Mouse (Mus musculus) gastrocnemius, adult 18-20 months (tissue): Measurements from ENCODE around the gene Atp6v1b1. TPM values are rescaled to one million over a fixed set of nuclear protein-coding genes. Genes with fewer than 3 reads are reported as not detected.
A peak's percentile ranks its signal among the peaks of the same experiment; 100 is the strongest.
"Not testable (repeated sequence)": the region's sequence is repeated elsewhere in the genome, so short reads cannot be mapped to it uniquely, and the experiment has no call there.

ENCODE experiments used
- DNase-seq: peaks from one replicate; pipeline ENCODE4 v3.0.0; 2021; ENCODE audit warnings: low spot score
- total RNA-seq, 2 experiments: library from RNA; stranded (reverse); gene quantifications; 2 replicates each; pipeline ENCODE4 v1.2.3; 2021

Gene Atp6v1b1
- total RNA-seq, 2 experiments from 2014 or later: not detected

DNA sequence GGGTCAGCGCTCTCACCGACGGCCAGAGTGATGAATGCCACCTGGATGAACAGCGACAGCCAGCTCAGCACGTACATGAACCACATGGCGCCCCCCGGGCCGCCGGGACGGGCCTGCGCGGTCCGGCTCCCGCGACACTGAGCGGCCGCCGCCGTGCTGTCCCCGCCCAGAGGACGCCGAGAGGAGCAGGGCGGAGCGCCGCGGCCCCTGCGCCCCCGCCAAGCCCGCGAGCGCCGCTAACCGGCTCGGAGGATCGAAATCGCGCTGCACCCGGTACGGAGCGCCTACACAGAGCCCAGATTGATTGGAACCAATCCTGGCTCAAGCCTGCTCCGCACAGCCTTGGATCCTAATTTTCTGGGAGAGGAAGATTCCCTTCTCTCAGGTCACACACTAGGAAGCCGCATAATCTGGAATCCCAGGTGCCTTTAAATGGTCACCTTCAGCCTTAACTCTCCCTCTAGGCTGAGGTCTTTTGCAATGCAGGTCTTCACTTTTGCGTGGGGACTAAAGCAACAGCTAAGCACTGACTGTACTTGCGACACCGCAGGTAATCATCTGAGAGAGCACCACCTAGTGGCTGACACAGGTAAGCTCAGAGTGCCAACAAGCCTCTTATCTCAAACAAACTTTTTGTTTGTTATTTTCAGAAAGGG lies 33.0 kb downstream of the Atp6v1b1 start, which contains the start of gene Tex261:
Tex261 (minus strand) TSS at position 176 of the 656 bp plus-strand sequence.
- DNase-seq: peak; percentile 91

DNA sequence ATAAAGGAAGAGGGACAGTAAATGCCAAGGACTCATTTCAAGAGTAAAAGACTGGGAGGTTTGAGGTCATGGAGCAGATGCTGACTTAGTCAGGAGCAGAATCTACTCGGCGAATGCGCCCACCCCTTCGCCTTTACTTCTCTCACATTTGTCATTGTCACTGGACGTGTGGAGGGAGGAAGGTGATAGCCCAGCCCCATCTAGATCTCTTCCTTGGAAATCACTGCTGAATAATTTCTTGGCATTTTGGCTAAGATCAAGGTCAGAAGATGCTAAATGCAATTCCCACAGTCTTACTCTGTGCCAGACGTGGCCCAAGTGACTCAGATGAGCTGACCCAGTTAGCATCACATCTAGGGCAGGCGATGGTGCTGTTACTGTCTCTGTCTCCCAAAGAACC lies 35.5 kb downstream of the Atp6v1b1 start:
- DNase-seq: no peak

DNA sequence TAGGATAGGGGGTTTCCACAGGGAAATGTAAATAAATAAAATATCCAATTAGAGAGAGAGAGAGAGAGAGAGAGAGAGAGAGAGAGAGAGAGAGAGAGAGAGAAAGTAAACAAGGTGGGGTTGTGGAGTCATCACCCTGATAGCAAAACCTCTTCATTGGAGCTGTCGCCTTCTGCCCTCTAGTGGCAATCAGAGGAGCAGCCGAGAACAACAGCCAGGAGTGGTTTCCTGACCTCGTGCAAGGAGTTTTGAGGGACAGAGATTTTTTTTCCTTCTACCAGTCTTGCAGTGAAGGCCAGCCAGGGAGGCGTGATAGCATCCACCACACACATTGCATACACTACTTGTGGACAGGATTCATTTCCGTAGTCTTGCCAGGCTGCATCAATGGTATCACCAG lies 36.2 kb downstream of the Atp6v1b1 start:
- peak; percentile 67 for DNase-seq

DNA sequence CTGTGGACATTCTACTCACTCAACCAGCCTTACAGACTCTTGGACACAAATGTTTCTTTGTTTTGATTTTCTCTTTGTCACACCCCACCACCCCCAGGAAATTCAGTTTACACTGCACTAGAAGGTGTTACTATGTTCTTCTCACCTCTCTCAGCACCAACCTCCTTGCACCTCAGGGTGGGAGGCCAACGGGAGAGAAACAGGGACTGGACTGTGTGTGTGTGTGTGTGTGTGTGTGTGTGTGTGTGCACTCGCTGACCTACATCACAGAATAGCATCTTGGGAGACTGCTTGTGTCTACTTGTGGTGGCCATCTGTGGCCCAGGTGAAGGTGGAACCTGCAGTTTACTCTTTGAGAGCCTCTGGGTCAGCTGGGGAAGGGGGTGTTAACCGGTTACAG lies 43.6 kb downstream of the Atp6v1b1 start:
- no peak for DNase-seq

DNA sequence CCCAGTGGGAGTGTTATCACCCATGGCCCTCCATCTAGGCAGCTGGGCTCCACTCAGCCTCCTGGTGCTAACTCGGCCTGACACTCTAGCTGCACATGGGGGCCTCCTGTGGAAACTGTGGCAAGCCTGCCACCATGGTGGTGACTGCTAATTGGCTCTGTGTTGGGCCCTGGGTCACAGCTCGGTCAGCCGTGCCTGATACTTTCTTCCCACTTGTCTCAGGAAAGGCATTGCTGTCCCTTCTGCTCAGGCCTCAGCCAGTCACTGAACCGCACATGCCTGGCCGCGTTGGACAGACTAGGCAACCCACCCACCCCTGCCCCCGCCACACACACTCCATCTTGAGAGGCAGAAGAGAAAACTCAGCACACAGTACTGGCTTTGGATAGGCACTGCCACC lies 45.8 kb downstream of the Atp6v1b1 start:
- no peak for DNase-seq

DNA sequence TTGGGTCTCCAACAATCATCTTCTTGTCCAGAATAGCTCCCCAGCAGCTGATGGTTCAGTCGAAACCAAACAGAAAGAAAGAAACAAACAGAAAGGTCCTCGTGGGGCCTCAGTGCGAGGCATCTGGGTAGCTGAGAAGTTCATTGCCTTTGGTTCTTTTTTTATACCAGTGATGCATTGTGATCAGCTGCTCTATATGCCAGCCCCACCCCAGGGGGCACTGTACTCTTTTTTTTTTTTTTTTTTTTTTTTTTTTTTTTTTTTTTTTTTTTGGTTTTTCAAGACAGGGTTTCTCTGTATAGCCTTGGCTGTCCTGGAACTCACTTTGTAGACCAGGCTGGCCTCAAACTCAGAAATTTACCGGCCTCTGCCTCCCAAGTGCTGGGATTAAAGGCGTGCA lies 47.7 kb downstream of the Atp6v1b1 start:
- DNase-seq: not testable (repeated sequence)

DNA sequence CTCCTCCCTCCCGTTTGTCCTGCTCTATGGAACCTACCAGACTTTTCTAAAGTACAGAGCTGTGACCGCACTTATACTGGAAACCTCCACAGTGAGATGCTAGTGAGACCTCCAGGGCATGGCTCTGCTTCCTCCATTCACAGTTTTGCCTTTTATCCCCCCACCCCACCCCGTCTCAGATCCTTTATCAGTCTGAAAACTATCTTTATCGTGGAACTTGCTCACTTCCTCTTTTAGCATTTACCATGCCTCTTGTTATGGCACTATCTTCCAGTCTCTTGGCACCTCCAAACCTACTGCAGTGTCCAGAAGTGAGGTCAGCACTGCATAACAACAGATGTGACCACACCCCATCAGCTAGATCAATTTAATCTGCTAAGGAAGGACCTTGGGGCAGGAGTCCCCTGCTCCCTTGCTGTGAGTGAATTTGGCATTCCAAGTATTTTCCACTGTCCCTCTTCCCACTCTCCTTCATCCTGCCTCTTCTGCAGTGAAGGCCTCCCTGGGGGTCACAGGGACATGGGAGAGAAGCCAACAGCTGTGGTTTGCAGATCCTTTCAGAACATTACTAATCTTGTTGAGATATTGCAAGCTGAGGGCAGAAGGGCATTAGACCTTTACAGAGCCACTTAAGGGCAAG lies 48.6 kb downstream of the Atp6v1b1 start:
- no peak for DNase-seq

DNA sequence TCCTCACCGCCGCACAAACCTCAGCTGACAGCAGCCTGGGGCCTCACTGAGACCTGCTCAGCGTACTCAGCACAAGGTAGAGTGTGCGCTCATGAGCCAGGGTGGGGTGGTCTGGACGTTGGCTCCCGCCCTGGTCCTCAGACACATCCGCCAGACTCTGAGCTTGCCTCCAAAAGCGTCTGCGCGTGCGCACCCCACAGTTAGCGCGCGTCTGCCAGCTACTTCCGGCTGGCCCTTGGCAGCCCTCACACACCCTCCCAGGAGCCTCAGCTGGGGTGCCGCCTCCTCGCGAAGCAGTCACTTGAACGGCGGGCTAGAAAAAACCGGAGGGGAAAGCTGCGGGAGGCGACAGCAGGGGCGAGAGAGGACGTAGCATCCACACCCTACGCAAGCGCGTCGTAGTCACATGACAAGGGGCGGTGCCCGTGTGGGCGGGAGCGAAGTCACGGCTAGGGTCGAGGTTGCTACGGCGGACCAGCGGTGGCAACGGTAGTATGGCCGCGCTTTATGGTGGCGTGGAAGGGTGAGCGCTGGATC lies 52.0 kb downstream of the Atp6v1b1 start, which contains the start of gene Nagk:
Nagk (plus strand) TSS at position 223 of the 537 bp plus-strand sequence.
- DNase-seq: peak; percentile 91

DNA sequence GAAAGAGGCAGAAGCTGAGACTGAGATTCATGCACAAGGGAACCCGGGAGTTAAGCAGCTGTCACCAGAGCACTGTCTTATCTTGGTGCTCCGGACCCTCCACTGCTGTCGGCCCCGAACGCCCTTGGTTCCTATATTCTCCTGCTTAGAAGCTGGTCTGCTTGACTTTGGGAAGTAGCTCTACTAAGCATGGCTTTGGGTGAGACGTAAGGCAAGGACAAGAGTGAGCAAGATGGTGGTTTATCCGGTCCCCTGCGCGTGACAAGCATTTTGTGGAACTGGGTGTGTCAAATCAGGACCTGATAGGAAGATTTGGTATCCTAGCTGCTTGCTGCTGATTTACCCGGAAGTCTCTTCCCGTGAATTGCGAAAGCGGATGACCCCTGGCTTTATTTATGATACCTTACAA lies 52.7 kb downstream of the Atp6v1b1 start:
- DNase-seq: peak; percentile 15

DNA sequence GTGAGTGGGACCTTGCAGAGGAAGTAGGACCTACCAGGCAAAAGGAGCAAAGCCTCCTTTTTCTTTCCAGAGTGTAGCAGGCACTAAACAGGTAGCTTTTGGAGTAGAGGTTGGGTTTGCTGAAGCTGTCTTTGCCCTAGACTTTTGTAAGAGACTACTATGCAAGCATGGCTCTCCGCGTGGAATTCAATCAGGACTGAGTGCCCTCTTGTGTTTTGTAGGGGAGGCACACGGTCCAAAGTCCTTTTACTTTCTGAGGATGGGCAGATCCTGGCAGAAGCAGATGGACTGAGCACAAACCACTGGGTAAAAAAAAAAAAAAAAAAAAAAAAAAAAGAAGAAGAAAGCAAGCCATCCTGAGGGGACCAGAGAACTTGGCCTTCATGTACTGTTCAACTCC lies 53.9 kb downstream of the Atp6v1b1 start:
- DNase-seq: no peak

DNA sequence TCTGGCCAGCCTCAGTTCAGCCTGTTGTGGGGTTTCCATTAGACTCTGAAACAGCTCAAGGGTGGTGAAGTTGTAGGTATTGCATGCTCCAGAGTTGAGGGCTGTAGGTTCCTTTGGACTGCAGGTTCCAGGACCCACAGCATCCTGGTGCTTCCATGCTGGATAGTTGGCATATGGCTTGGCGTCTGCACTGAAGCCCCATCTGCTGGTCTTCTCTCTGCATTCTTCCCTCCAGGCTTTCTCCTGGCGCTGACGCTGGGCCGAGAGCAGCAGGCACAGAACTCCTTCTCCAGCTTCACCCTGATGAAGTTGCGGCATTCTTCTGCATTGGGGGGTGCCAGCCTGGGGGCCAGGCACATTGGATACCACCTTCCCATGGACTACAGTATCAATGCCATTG lies 59.2 kb downstream of the Atp6v1b1 start:
- no peak for DNase-seq

DNA sequence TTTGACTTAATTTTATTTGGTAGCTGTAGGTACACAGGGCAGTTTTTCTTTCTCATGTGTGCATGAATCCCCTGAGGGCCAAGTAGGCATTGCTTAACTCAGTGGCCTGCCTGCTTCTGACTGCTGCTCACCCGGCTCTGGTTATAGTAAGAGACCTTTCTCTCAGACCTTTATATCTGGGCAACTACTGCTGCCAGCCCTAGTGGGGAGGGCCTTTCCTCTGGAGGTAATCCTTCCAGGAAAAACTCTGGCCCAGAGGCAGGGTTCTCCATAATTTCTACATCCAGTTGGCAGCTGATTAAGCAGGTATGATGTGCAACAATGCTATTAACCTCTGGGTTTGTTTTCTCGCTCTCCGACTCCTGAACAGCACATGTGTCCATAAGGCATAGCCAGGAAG lies 60.1 kb downstream of the Atp6v1b1 start:
- no peak for DNase-seq

Other genes starting within 250 kb of the Atp6v1b1 start
- 10 to 100 TPM; 17.4 to 20.6 TPM for gene Dguok, start 236.0 kb upstream of the Atp6v1b1 start, total RNA-seq
- 1 to 10 TPM in 1 of 2 experiments, under 1 TPM in 1; 0.40 to 1.6 TPM for gene Actg2, start 206.7 kb upstream of the Atp6v1b1 start, total RNA-seq
- gene Stambp, start 170.3 kb upstream of the Atp6v1b1 start, total RNA-seq: 1 to 10 TPM; 6.2 to 6.8 TPM
- not detected for gene Clec4f, start 86.8 kb upstream of the Atp6v1b1 start, total RNA-seq
- gene Cd207, start 65.1 kb upstream of the Atp6v1b1 start, total RNA-seq: not detected
- not detected for gene Vax2, start 31.7 kb upstream of the Atp6v1b1 start, total RNA-seq
- not detected for gene Ankrd53, start 19.7 kb downstream of the Atp6v1b1 start, total RNA-seq
- 10 to 100 TPM; 41.1 to 55.3 TPM for gene Tex261, start 32.8 kb downstream of the Atp6v1b1 start, total RNA-seq
- 1 to 10 TPM; 4.5 to 8.6 TPM for gene Nagk, start 52.0 kb downstream of the Atp6v1b1 start, total RNA-seq
- gene Paip2b, start 88.8 kb downstream of the Atp6v1b1 start, total RNA-seq: 100 to 1,000 TPM in 1 of 2 experiments, 10 to 100 TPM in 1; 97.9 to 101 TPM
- gene Zfp638, start 124.1 kb downstream of the Atp6v1b1 start, total RNA-seq: 10 to 100 TPM; 33.6 to 44.5 TPM